Mouse (Mus musculus) limb, embryonic 11.5 days (tissue): ENCODE measurements around the gene Pear1. TPM values are rescaled to one million over a fixed set of nuclear protein-coding genes. Genes with fewer than 3 reads are reported as not detected.

Experiments
- ATAC-seq: fragments of 200-750 bp; cut with Nextera tagmentation; 2 replicates; pipeline ENCODE4 v1.8.0; 2017; ENCODE audit warnings: low read depth; ENCODE audit not compliant: insufficient number of reproducible peaks, low FRiP score, low TSS enrichment
- DNase-seq: peaks from one replicate; pipeline ENCODE4 v3.0.0-alpha.2; 2015; ENCODE audit warnings: low spot score
- H3K27ac ChIP-seq: fragments of 300-500 bp; sonication (generic); replicated peaks from 2 replicates; pipeline ENCODE4 v1.5.1; 2014; ENCODE audit warnings: low read depth, mild to moderate bottlenecking, low read length
- H3K27me3 ChIP-seq: fragments of 300-500 bp; sonication (generic); 2 replicates; pipeline ENCODE4 v1.6.1; 2014; ENCODE audit warnings: mild to moderate bottlenecking, low read length, mixed read lengths; ENCODE audit not compliant: control insufficient read depth, insufficient read depth
- H3K36me3 ChIP-seq: fragments of 300-500 bp; sonication (generic); 2 replicates; pipeline ENCODE4 v1.6.1; 2014; ENCODE audit warnings: mild to moderate bottlenecking, low read length, moderate library complexity, mixed read lengths; ENCODE audit not compliant: control insufficient read depth, insufficient read depth
- H3K4me1 ChIP-seq: fragments of 300-500 bp; sonication (generic); 2 replicates; pipeline ENCODE4 v1.6.1; 2014; ENCODE audit warnings: low read length, mixed read lengths; ENCODE audit not compliant: control insufficient read depth, insufficient read depth
- H3K4me2 ChIP-seq: fragments of 300-500 bp; sonication (generic); 2 replicates; pipeline ENCODE4 v1.6.1; 2014; ENCODE audit warnings: low read depth, mild to moderate bottlenecking, moderate library complexity; ENCODE audit not compliant: severe bottlenecking
- H3K4me3 ChIP-seq: fragments of 300-500 bp; sonication (generic); 2 replicates; pipeline ENCODE4 v1.5.1; 2014; ENCODE audit warnings: low read depth, low read length
- H3K9ac ChIP-seq: fragments of 300-500 bp; sonication (generic); 2 replicates; pipeline ENCODE4 v1.6.1; 2014; ENCODE audit warnings: mild to moderate bottlenecking, low read length
- H3K9me3 ChIP-seq: fragments of 300-500 bp; sonication (generic); 2 replicates; pipeline ENCODE4 v1.6.1; 2016; ENCODE audit warnings: low read length; ENCODE audit not compliant: control insufficient read depth
- WGBS: fragments of 180-500 bp; shearing (Covaris S2); extraction: QIAGEN DNeasy Blood & Tissue Kit; methylation state at CpG from one replicate; pipeline ENCODE4 v1.1.7; 2014; 5-methylcytosine and 5-hydroxymethylcytosine counted together
- polyA plus RNA-seq: library from polyadenylated mRNA; unstranded; fragments of >200 nt; fragmentation: Nextera tagmentation; extraction: Ambion mirVana; gene quantifications from 2 replicates; pipeline ENCODE4 v1.2.1, GENCODE M21; 2014

Gene Pear1
- polyA plus RNA-seq, 1 experiment from 2014 or later: 11.3 TPM

GRCm38 (mm10) chr3:87846186-87846585 is 22.1 kb upstream of the Pear1 start:
- Histone ChIP-seq H3K27me3 (no peaks in the 10 kb centered on the region), H3K27ac (no peak overlapping the region), H3K9ac (no peak overlapping the region), H3K4me1 (no peaks in the 10 kb centered on the region), H3K4me3 (no peak overlapping the region), H3K36me3 (no peaks in the 10 kb centered on the region), H3K9me3 (no peaks in the 10 kb centered on the region), H3K4me2 (no peak overlapping the region)
- ATAC-seq: no peak
- DNase-seq: no peak
- WGBS: 76% methylated on average over 4 of the region's 4 CpGs

- no peak for ATAC-seq
- Histone ChIP-seq H3K4me1 (no peaks in the 10 kb centered on the region), H3K27me3 (no peaks in the 10 kb centered on the region), H3K9me3 (no peaks in the 10 kb centered on the region), H3K36me3 (no peaks in the 10 kb centered on the region), H3K4me3 (no peak overlapping the region), H3K9ac (no peak overlapping the region), H3K4me2 (no peak overlapping the region), H3K27ac (no peak overlapping the region)
- 82% methylated on average over 4 of the region's 4 CpGs for WGBS
- no peak for DNase-seq
Measured at GRCm38 (mm10) chr3:87844981-87845380, 20.9 kb upstream of the Pear1 start.

GRCm38 (mm10) chr3:87840858-87841257 is 16.8 kb upstream of the Pear1 start:
- Histone ChIP-seq H3K9me3 (no peaks in the 10 kb centered on the region), H3K36me3 (no peaks in the 10 kb centered on the region), H3K27ac (no peak overlapping the region), H3K9ac (no peak overlapping the region), H3K4me2 (no peak overlapping the region), H3K4me3 (no peak overlapping the region), H3K4me1 (no peaks in the 10 kb centered on the region), H3K27me3 (no peaks in the 10 kb centered on the region)
- ATAC-seq (no peak), DNase-seq (no peak)

- no peak overlapping the region for H3K27ac ChIP-seq
- peak; percentile 92 for DNase-seq
- H3K4me2 ChIP-seq: no peak overlapping the region
- H3K4me1 ChIP-seq: no peaks in the 10 kb centered on the region
- H3K36me3 ChIP-seq: no peaks in the 10 kb centered on the region
- H3K27me3 ChIP-seq: no peaks in the 10 kb centered on the region
- WGBS: 5% methylated on average over 4 of the region's 4 CpGs
- no peak overlapping the region for H3K9ac ChIP-seq
- no peak overlapping the region for H3K4me3 ChIP-seq
- H3K9me3 ChIP-seq: no peaks in the 10 kb centered on the region
- no peak for ATAC-seq
Measured at GRCm38 (mm10) chr3:87838622-87839021, 14.5 kb upstream of the Pear1 start.

- DNase-seq (no peak), ATAC-seq (no peak)
- Histone ChIP-seq H3K27me3 (no peaks in the 10 kb centered on the region), H3K4me3 (no peak overlapping the region), H3K27ac (no peak overlapping the region), H3K4me2 (no peak overlapping the region), H3K36me3 (no peaks in the 10 kb centered on the region), H3K4me1 (no peaks in the 10 kb centered on the region), H3K9me3 (no peaks in the 10 kb centered on the region), H3K9ac (no peak overlapping the region)
- WGBS: 66% methylated on average over 5 of the region's 5 CpGs
Measured at GRCm38 (mm10) chr3:87833482-87833881, 9.4 kb upstream of the Pear1 start.

- Histone ChIP-seq H3K9me3 (no peaks in the 10 kb centered on the region), H3K4me1 (no peaks in the 10 kb centered on the region), H3K36me3 (no peaks in the 10 kb centered on the region), H3K4me2 (no peak overlapping the region), H3K4me3 (no peak overlapping the region), H3K9ac (no peak overlapping the region), H3K27ac (no peak overlapping the region), H3K27me3 (no peaks in the 10 kb centered on the region)
- DNase-seq: no peak
- 87% methylated on average over 7 of the region's 7 CpGs for WGBS
- ATAC-seq: no peak
Measured at GRCm38 (mm10) chr3:87832109-87832859, 8.2 kb upstream of the Pear1 start.

GRCm38 (mm10) chr3:87829025-87829424 is 4.9 kb upstream of the Pear1 start:
- Histone ChIP-seq H3K9me3 (no peaks in the 10 kb centered on the region), H3K27me3 (no peaks in the 10 kb centered on the region), H3K4me3 (no peak overlapping the region), H3K27ac (no peak overlapping the region), H3K9ac (no peak overlapping the region), H3K4me1 (no peaks in the 10 kb centered on the region), H3K36me3 (no peaks in the 10 kb centered on the region), H3K4me2 (no peak overlapping the region)
- WGBS: 54% methylated on average over 10 of the region's 10 CpGs
- DNase-seq: no peak
- no peak for ATAC-seq

DNA sequence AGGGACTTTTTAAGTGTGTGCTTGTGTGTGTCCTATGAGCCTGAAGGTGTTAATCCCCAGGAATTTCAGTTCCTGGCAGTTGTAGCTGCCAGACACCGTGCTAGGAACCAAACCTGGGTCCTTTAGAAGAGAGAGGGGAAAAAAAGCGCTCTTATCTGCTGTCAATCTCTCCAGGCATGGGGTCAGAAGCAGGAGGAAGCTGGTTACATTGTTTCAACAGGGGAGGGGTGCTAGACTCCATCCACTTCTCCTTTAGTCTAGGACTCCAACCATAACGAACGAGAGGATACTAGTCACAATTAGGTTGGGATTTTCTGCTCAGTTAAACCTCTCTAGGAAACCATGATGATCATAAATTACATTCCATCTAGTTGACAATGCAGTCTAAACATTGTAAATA is 4.3 kb upstream of the Pear1 start:
- Histone ChIP-seq H3K4me3 (no peak overlapping the region), H3K4me2 (no peak overlapping the region), H3K4me1 (no peaks in the 10 kb centered on the region), H3K27me3 (no peaks in the 10 kb centered on the region), H3K36me3 (no peaks in the 10 kb centered on the region), H3K9ac (no peak overlapping the region), H3K9me3 (no peaks in the 10 kb centered on the region), H3K27ac (no peak overlapping the region)
- DNase-seq (no peak), ATAC-seq (no peak)
- WGBS: 58% methylated on average over 4 of the region's 4 CpGs

DNA sequence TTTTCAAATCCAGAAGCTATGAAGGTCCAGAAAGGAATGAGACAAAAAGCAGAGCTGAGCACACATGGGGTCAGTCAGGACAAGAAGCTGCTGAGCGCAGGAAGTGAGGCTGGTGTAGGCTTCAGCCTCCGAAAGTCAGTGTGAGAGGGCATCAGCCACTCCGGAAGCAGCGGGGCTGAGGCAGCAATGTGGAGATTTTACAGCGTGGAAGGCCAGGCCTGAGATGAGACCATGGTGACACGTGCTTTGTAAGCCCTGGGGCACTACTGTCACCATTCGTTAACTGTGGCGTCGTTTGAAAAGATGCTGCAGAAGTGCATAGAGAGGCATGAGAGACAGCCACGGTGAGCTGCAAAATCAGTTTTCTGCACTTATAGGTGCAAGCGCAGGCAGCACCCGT is 5.9 kb downstream of the Pear1 start:
- peaks cover 10% of the 10 kb centered on the region for H3K27me3 ChIP-seq
- ATAC-seq: no peak
- H3K36me3 ChIP-seq: no peaks in the 10 kb centered on the region
- H3K4me3 ChIP-seq: no peak overlapping the region
- no peak for DNase-seq
- 0 out of 2 replicates have a peak, but pooled peaks cover 3% of the 10 kb centered on the region for H3K4me1 ChIP-seq
- H3K27ac ChIP-seq: no peak overlapping the region
- WGBS: 67% methylated on average over 12 of the region's 12 CpGs
- no peak overlapping the region for H3K9ac ChIP-seq
- H3K9me3 ChIP-seq: no peaks in the 10 kb centered on the region
- H3K4me2 ChIP-seq: no peak overlapping the region
